Mouse (Mus musculus): ENCODE data around the gene Vsig10. TPM values are rescaled to one million over a fixed set of nuclear protein-coding genes. Genes with fewer than 3 reads are reported as not detected.

The Vsig10 gene
- polyA plus RNA-seq, 1 experiment from 2014 or later: 1.4 TPM

DNA sequence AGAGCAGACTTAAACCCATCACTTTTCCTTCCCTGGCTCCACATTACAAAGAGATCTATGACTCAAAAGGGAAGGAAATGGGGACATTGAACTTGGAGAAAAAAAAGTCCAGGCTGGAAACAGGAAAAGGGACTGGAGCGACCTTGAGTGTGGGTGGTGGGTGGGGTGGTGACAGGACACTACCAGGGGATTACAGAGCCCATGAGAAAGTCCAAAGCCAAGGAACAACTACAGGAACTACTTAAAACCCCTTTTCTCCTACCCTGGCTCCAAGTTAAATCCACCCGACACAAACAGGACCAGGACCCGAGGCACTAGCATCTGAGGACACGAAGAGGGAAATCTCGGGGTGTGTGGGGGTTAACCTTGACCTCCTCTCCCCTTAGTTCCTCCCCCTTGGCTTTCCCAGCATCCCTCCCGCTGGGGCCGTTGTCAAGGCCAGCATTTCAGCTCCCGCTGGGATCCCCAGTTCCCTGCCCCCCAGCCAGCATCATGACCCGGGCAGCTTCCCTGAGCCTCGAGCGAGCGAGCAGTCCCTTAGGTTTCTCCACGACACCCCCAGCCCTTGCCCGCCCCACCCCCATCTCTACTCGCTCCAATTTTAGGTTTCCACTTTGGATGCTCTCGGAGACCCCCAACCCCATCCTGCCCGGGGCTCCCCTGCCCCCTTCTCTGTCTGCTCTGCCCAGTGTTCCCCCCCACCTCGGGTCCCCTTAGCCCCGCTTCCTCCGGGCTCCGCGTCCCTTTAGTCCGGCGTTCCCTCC, 37.7 kb downstream of the Vsig10 start:
- peak overlapping the region; percentile 76 for H3K4me3 ChIP-seq (ENCODE audit: low read depth, low read length)
- peaks cover 6% of the 10 kb centered on the region; the same call in 1 of the 2 replicates for H3K4me1 ChIP-seq (ENCODE audit: control insufficient read depth, insufficient read depth, low read length)
- no peaks in the 10 kb centered on the region for H3K27me3 ChIP-seq (ENCODE audit: control insufficient read depth, insufficient read depth, low read length)
- H3K9me3 ChIP-seq (ENCODE audit: control insufficient read depth, low read length): no peaks in the 10 kb centered on the region
- peak overlapping the region; percentile 85 for H3K9ac ChIP-seq (ENCODE audit: low read length)
- H3K4me2 ChIP-seq (ENCODE audit: low read depth): peak overlapping the region; percentile 84
- DNase-seq (ENCODE audit: low spot score) (peak; percentile 57), ATAC-seq (ENCODE audit: insufficient read depth, low FRiP score, low TSS enrichment) (peak; percentile 62)
- under 1% methylated on average over 18 of the region's 24 CpGs for WGBS
- no peaks in the 10 kb centered on the region for H3K36me3 ChIP-seq (ENCODE audit: control insufficient read depth, insufficient read depth, low read length)
- H3K27ac ChIP-seq (ENCODE audit: low read depth, low read length): peak overlapping the region; percentile 77

DNA sequence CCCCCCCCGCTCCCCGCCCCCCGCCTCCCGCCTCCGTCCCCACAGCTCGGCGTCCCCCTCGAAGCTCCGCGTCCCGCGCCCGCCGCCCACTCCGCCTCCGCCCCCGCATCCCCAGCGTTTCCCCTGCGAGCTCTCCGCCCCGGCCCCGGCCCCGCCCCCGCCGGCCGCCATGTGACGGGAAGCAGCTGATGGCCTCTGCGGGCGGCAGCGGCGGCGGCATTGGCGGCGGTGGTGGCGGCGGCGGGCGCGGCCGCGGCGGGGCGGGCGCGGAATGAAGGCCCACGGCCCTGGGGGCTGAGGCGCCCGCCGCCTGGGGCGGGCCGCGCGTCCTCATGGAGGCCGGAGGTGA, 38.2 kb downstream of the Vsig10 start, which contains the start of gene Wsb2:
Gene Wsb2 (plus strand): TSS at position 176 of the 349 bp plus-strand sequence.
- peak; percentile 62; the same call in 1 of the 2 replicates for ATAC-seq (ENCODE audit: insufficient read depth, low FRiP score, low TSS enrichment)
- H3K27me3 ChIP-seq (ENCODE audit: control insufficient read depth, insufficient read depth, low read length): no peaks in the 10 kb centered on the region
- WGBS: 0% methylated on average over 8 of the region's 54 CpGs

GRCm38 (mm10) chr5:117357478-117358247, 38.8 kb downstream of the Vsig10 start:
- H3K27ac ChIP-seq (ENCODE audit: low read depth, low read length): peak overlapping the region; percentile 77
- under 1% methylated on average over 49 of the region's 49 CpGs for WGBS
- H3K36me3 ChIP-seq (ENCODE audit: control insufficient read depth, insufficient read depth, low read length): no peaks in the 10 kb centered on the region
- H3K9me3 ChIP-seq (ENCODE audit: control insufficient read depth, low read length): no peaks in the 10 kb centered on the region
- DNase-seq (ENCODE audit: low spot score): peak; percentile 46
- H3K4me3 ChIP-seq (ENCODE audit: low read depth, low read length): peak overlapping the region; percentile 76
- ATAC-seq (ENCODE audit: insufficient read depth, low FRiP score, low TSS enrichment): peak; percentile 57
- peak overlapping the region; percentile 84 for H3K4me2 ChIP-seq (ENCODE audit: low read depth)
- H3K9ac ChIP-seq (ENCODE audit: low read length): peak overlapping the region; percentile 85
- peaks cover 6% of the 10 kb centered on the region; the same call in 1 of the 2 replicates for H3K4me1 ChIP-seq (ENCODE audit: control insufficient read depth, insufficient read depth, low read length)
- no peaks in the 10 kb centered on the region for H3K27me3 ChIP-seq (ENCODE audit: control insufficient read depth, insufficient read depth, low read length)

More for the DNA sequence above, 38.2 kb downstream of the Vsig10 start, which contains the start of gene Wsb2:
- H3K9me3 ChIP-seq (ENCODE audit: control insufficient read depth, low read length): no peaks in the 10 kb centered on the region
- H3K9ac ChIP-seq (ENCODE audit: low read length): peak within 1 kb of the TSS; percentile 85
- H3K4me1 ChIP-seq (ENCODE audit: control insufficient read depth, insufficient read depth, low read length): peaks cover 6% of the 10 kb centered on the region; the same call in 1 of the 2 replicates
- no peaks in the 10 kb centered on the region for H3K36me3 ChIP-seq (ENCODE audit: control insufficient read depth, insufficient read depth, low read length)
- peak; percentile 78 for DNase-seq (ENCODE audit: low spot score)
- H3K4me3 ChIP-seq (ENCODE audit: low read depth, low read length): peak within 1 kb of the TSS; percentile 76
- H3K4me2 ChIP-seq (ENCODE audit: low read depth): peak within 1 kb of the TSS; percentile 84
- peak within 1 kb of the TSS; percentile 77 for H3K27ac ChIP-seq (ENCODE audit: low read depth, low read length)

GRCm38 (mm10) chr5:117358248-117358630, 39.4 kb downstream of the Vsig10 start:
- Histone ChIP-seq H3K36me3 (ENCODE audit: control insufficient read depth, insufficient read depth, low read length) (no peaks in the 10 kb centered on the region), H3K4me3 (ENCODE audit: low read depth, low read length) (peak overlapping the region; percentile 76), H3K27me3 (ENCODE audit: control insufficient read depth, insufficient read depth, low read length) (no peaks in the 10 kb centered on the region), H3K4me2 (ENCODE audit: low read depth) (peak overlapping the region; percentile 84), H3K9ac (ENCODE audit: low read length) (peak overlapping the region; percentile 85), H3K9me3 (ENCODE audit: control insufficient read depth, low read length) (no peaks in the 10 kb centered on the region), H3K4me1 (ENCODE audit: control insufficient read depth, insufficient read depth, low read length) (peaks cover 6% of the 10 kb centered on the region; the same call in 1 of the 2 replicates), H3K27ac (ENCODE audit: low read depth, low read length) (peak overlapping the region; percentile 77; the same call in 1 of the 2 replicates)
- no peak for DNase-seq (ENCODE audit: low spot score)
- 11% methylated on average over 6 of the region's 6 CpGs for WGBS
- no peak for ATAC-seq (ENCODE audit: insufficient read depth, low FRiP score, low TSS enrichment)

DNA sequence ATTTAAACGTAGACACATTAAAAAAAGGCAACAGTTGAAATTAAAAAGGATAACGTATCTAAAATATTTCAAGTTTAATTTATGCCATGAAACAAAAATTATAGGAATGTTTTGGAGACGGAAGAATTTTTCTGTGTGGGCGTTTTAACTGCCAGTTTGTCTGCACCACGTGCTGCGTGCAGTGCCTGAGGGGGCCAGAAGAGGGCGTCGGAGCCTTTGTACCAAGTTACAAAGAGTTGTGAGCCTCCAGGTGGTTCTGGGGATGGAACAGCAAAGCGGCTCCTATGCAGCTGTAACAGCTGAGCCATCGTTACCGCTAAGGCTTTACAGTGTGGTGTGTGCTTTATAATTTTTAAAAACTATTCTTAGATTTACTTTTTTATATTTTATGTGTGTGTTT, 39.8 kb downstream of the Vsig10 start:
- H3K4me2 ChIP-seq (ENCODE audit: low read depth): no peak overlapping the region; the same call in 1 of the 2 replicates
- WGBS: 43% methylated on average over 11 of the region's 11 CpGs
- ATAC-seq (ENCODE audit: insufficient read depth, low FRiP score, low TSS enrichment) (no peak), DNase-seq (ENCODE audit: low spot score) (peak; percentile 47)
- H3K27me3 ChIP-seq (ENCODE audit: control insufficient read depth, insufficient read depth, low read length): no peaks in the 10 kb centered on the region
- no peak overlapping the region for H3K27ac ChIP-seq (ENCODE audit: low read depth, low read length)
- H3K36me3 ChIP-seq (ENCODE audit: control insufficient read depth, insufficient read depth, low read length): no peaks in the 10 kb centered on the region
- no peak overlapping the region for H3K4me3 ChIP-seq (ENCODE audit: low read depth, low read length)
- no peak overlapping the region for H3K9ac ChIP-seq (ENCODE audit: low read length)
- H3K9me3 ChIP-seq (ENCODE audit: control insufficient read depth, low read length): no peaks in the 10 kb centered on the region
- H3K4me1 ChIP-seq (ENCODE audit: control insufficient read depth, insufficient read depth, low read length): peaks cover 6% of the 10 kb centered on the region; the same call in 1 of the 2 replicates

GRCm38 (mm10) chr5:117359497-117360227, 40.8 kb downstream of the Vsig10 start:
- Histone ChIP-seq H3K4me1 (ENCODE audit: control insufficient read depth, insufficient read depth, low read length) (peaks cover 6% of the 10 kb centered on the region; the same call in 1 of the 2 replicates), H3K4me2 (ENCODE audit: low read depth) (no peak overlapping the region), H3K4me3 (ENCODE audit: low read depth, low read length) (no peak overlapping the region), H3K27ac (ENCODE audit: low read depth, low read length) (no peak overlapping the region), H3K9ac (ENCODE audit: low read length) (no peak overlapping the region), H3K9me3 (ENCODE audit: control insufficient read depth, low read length) (no peaks in the 10 kb centered on the region), H3K36me3 (ENCODE audit: control insufficient read depth, insufficient read depth, low read length) (no peaks in the 10 kb centered on the region), H3K27me3 (ENCODE audit: control insufficient read depth, insufficient read depth, low read length) (no peaks in the 10 kb centered on the region)
- no peak for DNase-seq (ENCODE audit: low spot score)
- no peak for ATAC-seq (ENCODE audit: insufficient read depth, low FRiP score, low TSS enrichment)
- WGBS: 50% methylated on average over 7 of the region's 7 CpGs

DNA sequence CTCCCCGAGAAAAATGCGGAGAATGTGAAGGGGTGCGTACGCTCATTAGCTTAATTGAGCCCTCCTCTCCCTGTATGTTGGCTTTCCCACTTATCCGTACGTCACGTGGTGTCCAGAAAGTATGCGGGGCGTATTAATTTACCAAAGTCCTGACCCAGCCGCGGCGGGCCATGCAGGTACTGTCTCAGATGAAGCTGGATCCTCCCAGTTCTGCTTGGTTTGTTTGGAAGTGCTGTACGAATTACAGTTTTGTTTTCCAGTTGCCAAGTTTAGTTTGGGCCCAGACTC, 41.3 kb downstream of the Vsig10 start:
- Histone ChIP-seq H3K27ac (ENCODE audit: low read depth, low read length) (no peak overlapping the region), H3K9me3 (ENCODE audit: control insufficient read depth, low read length) (no peaks in the 10 kb centered on the region), H3K36me3 (ENCODE audit: control insufficient read depth, insufficient read depth, low read length) (no peaks in the 10 kb centered on the region), H3K27me3 (ENCODE audit: control insufficient read depth, insufficient read depth, low read length) (no peaks in the 10 kb centered on the region), H3K4me1 (ENCODE audit: control insufficient read depth, insufficient read depth, low read length) (peaks cover 6% of the 10 kb centered on the region; the same call in 1 of the 2 replicates), H3K9ac (ENCODE audit: low read length) (no peak overlapping the region), H3K4me3 (ENCODE audit: low read depth, low read length) (no peak overlapping the region), H3K4me2 (ENCODE audit: low read depth) (no peak overlapping the region)
- ATAC-seq (ENCODE audit: insufficient read depth, low FRiP score, low TSS enrichment) (no peak), DNase-seq (ENCODE audit: low spot score) (no peak)
- 57% methylated on average over 13 of the region's 13 CpGs for WGBS
